Mouse (Mus musculus) hindbrain, embryonic 14.5 days (tissue): Measurements from ENCODE around the gene Acad10. TPM values are rescaled to one million over a fixed set of nuclear protein-coding genes. Genes with fewer than 3 reads are reported as not detected.
"Not testable (repeated sequence)": the region's sequence is repeated elsewhere in the genome, so short reads cannot be mapped to it uniquely, and the experiment has no call there.

Experiments
- ATAC-seq: fragments of 200-750 bp; cut with Nextera tagmentation; 2 replicates; pipeline ENCODE4 v1.8.0; 2017; ENCODE audit warnings: moderate number of reproducible peaks, mild to moderate bottlenecking, moderate TSS enrichment, moderate library complexity; ENCODE audit not compliant: low FRiP score
- DNase-seq: peaks from one replicate; pipeline ENCODE4 v3.0.0-alpha.2; 2015; ENCODE audit warnings: low spot score
- H3K27ac ChIP-seq: fragments of 300-500 bp; sonication (generic); 2 replicates; pipeline ENCODE4 v1.5.1; 2014; ENCODE audit warnings: mild to moderate bottlenecking, moderate library complexity
- H3K27me3 ChIP-seq: fragments of 300-500 bp; sonication (generic); 2 replicates; pipeline ENCODE4 v1.6.1; 2014; ENCODE audit warnings: mild to moderate bottlenecking, low read length, mixed read lengths; ENCODE audit not compliant: control insufficient read depth, insufficient read depth
- H3K36me3 ChIP-seq: fragments of 300-500 bp; sonication (generic); replicated peaks from 2 replicates; pipeline ENCODE4 v1.6.1; 2014; ENCODE audit not compliant: control insufficient read depth, insufficient read depth
- H3K4me1 ChIP-seq: fragments of 300-500 bp; sonication (generic); replicated peaks from 2 replicates; pipeline ENCODE4 v1.6.1; 2014; ENCODE audit warnings: antibody characterized with exemption, low read length, mixed read lengths; ENCODE audit not compliant: control insufficient read depth, insufficient read depth
- H3K4me2 ChIP-seq: fragments of 300-500 bp; sonication (generic); replicated peaks from 2 replicates; pipeline ENCODE4 v1.6.1; 2014; ENCODE audit warnings: mild to moderate bottlenecking, moderate library complexity
- H3K4me3 ChIP-seq: fragments of 300-500 bp; sonication (generic); replicated peaks from 2 replicates; pipeline ENCODE4 v1.5.1; 2014; ENCODE audit warnings: mild to moderate bottlenecking, low read length
- H3K9ac ChIP-seq: fragments of 300-500 bp; sonication (generic); 2 replicates; pipeline ENCODE4 v1.6.1; 2014
- H3K9me3 ChIP-seq: fragments of 300-500 bp; sonication (generic); 2 replicates; pipeline ENCODE4 v1.6.1; 2016; ENCODE audit warnings: low read length; ENCODE audit not compliant: control insufficient read depth
- WGBS: fragments of 180-500 bp; shearing (Covaris S2); extraction: QIAGEN DNeasy Blood & Tissue Kit; methylation state at CpG from one replicate; pipeline ENCODE4 v1.1.7; 2014; 5-methylcytosine and 5-hydroxymethylcytosine counted together
- polyA plus RNA-seq: library from polyadenylated mRNA; unstranded; fragments of >200 nt; fragmentation: Nextera tagmentation; extraction: Ambion mirVana; gene quantifications from 2 replicates; pipeline ENCODE4 v1.2.1, GENCODE M21; 2014

Acad10 gene
- polyA plus RNA-seq, 1 experiment from 2014 or later = 1.7 TPM

- H3K36me3 ChIP-seq = peaks cover 62% of the 10 kb centered on the region
- H3K4me3 ChIP-seq = no peak overlapping the region
- H3K27ac ChIP-seq = no peak overlapping the region
- H3K9me3 ChIP-seq = no peaks in the 10 kb centered on the region
- no peak overlapping the region for H3K4me2 ChIP-seq
- 92% methylated on average over 6 of the region's 6 CpGs for WGBS
- ATAC-seq = no peak
- H3K27me3 ChIP-seq = no peaks in the 10 kb centered on the region
- no peak for DNase-seq
- H3K9ac ChIP-seq = no peak overlapping the region
- H3K4me1 ChIP-seq = peaks cover 21% of the 10 kb centered on the region
Observed at GRCm38 (mm10) chr5:121664078-121664477, 3.8 kb upstream of the Acad10 start.

- no peak for ATAC-seq
- peaks cover 56% of the 10 kb centered on the region for H3K36me3 ChIP-seq
Observed at GRCm38 (mm10) chr5:121663456-121663855, 3.1 kb upstream of the Acad10 start.

GRCm38 (mm10) chr5:121661494-121661893, 1.2 kb upstream of the Acad10 start:
- Histone ChIP-seq H3K9me3 (no peaks in the 10 kb centered on the region), H3K4me1 (peaks cover 21% of the 10 kb centered on the region), H3K27me3 (no peaks in the 10 kb centered on the region), H3K27ac (no peak overlapping the region), H3K36me3 (peaks cover 39% of the 10 kb centered on the region), H3K9ac (peak overlapping the region; percentile 95), H3K4me3 (peak overlapping the region; percentile 98), H3K4me2 (peak overlapping the region; percentile 76)
- no peak for ATAC-seq
- WGBS = 88% methylated on average over 5 of the region's 5 CpGs
- no peak for DNase-seq

More at GRCm38 (mm10) chr5:121663456-121663855, 3.1 kb upstream of the Acad10 start:
- no peak overlapping the region for H3K4me3 ChIP-seq
- no peak for DNase-seq
- no peak overlapping the region for H3K27ac ChIP-seq
- H3K9ac ChIP-seq = no peak overlapping the region
- no peak overlapping the region for H3K4me2 ChIP-seq
- peaks cover 21% of the 10 kb centered on the region for H3K4me1 ChIP-seq
- no peaks in the 10 kb centered on the region for H3K27me3 ChIP-seq
- 93% methylated on average over 8 of the region's 8 CpGs for WGBS
- H3K9me3 ChIP-seq = no peaks in the 10 kb centered on the region

- DNase-seq (no peak), ATAC-seq (no peak; the same call in 1 of the 2 replicates)
- under 1% methylated on average over 26 of the region's 26 CpGs for WGBS
- H3K9me3 ChIP-seq = no peaks in the 10 kb centered on the region
- no peaks in the 10 kb centered on the region for H3K27me3 ChIP-seq
- H3K27ac ChIP-seq = peak overlapping the region; percentile 73
- peak overlapping the region; percentile 98 for H3K4me3 ChIP-seq
- peak overlapping the region; percentile 95 for H3K9ac ChIP-seq
- H3K36me3 ChIP-seq = peaks cover 33% of the 10 kb centered on the region
- H3K4me2 ChIP-seq = peak overlapping the region; percentile 76
- peaks cover 21% of the 10 kb centered on the region for H3K4me1 ChIP-seq
Observed at GRCm38 (mm10) chr5:121660897-121661254, 562 bp upstream of the Acad10 start.

- H3K4me3 ChIP-seq, H3K36me3 ChIP-seq, DNase-seq, H3K27ac ChIP-seq, H3K9ac ChIP-seq, H3K27me3 ChIP-seq, H3K4me2 ChIP-seq, ATAC-seq, H3K9me3 ChIP-seq: not testable (repeated sequence)
- H3K4me1 ChIP-seq = peaks cover 21% of the 10 kb centered on the region
- 85% methylated on average over 6 of the region's 6 CpGs for WGBS
Observed at GRCm38 (mm10) chr5:121657656-121658055, 2.7 kb downstream of the Acad10 start.

- H3K27ac ChIP-seq, H3K27me3 ChIP-seq, DNase-seq, H3K4me2 ChIP-seq, H3K36me3 ChIP-seq, H3K9ac ChIP-seq, ATAC-seq, H3K9me3 ChIP-seq, H3K4me3 ChIP-seq: not testable (repeated sequence)
- WGBS = 80% methylated on average over 6 of the region's 6 CpGs
- H3K4me1 ChIP-seq = peaks cover 17% of the 10 kb centered on the region
Observed at GRCm38 (mm10) chr5:121656866-121657265, 3.4 kb downstream of the Acad10 start.

GRCm38 (mm10) chr5:121654526-121654925, 5.8 kb downstream of the Acad10 start:
- Histone ChIP-seq H3K4me3 (no peak overlapping the region), H3K9me3 (no peaks in the 10 kb centered on the region), H3K27me3 (no peaks in the 10 kb centered on the region), H3K9ac (no peak overlapping the region), H3K4me2 (no peak overlapping the region), H3K36me3 (no peaks in the 10 kb centered on the region), H3K27ac (no peak overlapping the region), H3K4me1 (peaks cover under 1% of the 10 kb centered on the region; the same call in 1 of the 2 replicates)
- WGBS = 87% methylated on average over 4 of the region's 4 CpGs
- ATAC-seq = no peak
- no peak for DNase-seq

GRCm38 (mm10) chr5:121649134-121649533, 11.2 kb downstream of the Acad10 start:
- Histone ChIP-seq H3K4me3 (no peak overlapping the region), H3K4me2 (no peak overlapping the region), H3K4me1 (no peaks in the 10 kb centered on the region), H3K9me3 (no peaks in the 10 kb centered on the region), H3K27ac (no peak overlapping the region), H3K36me3 (no peaks in the 10 kb centered on the region), H3K27me3 (no peaks in the 10 kb centered on the region), H3K9ac (no peak overlapping the region)
- WGBS = 81% methylated on average over 7 of the region's 7 CpGs
- DNase-seq = no peak
- ATAC-seq = no peak

GRCm38 (mm10) chr5:121639601-121640000, 20.7 kb downstream of the Acad10 start:
- Histone ChIP-seq H3K27me3 (no peaks in the 10 kb centered on the region), H3K36me3 (no peaks in the 10 kb centered on the region), H3K27ac (no peak overlapping the region), H3K4me3 (no peak overlapping the region), H3K4me1 (no peaks in the 10 kb centered on the region), H3K4me2 (no peak overlapping the region), H3K9ac (no peak overlapping the region), H3K9me3 (no peaks in the 10 kb centered on the region)
- no peak for DNase-seq
- no peak for ATAC-seq
- 94% methylated on average over 9 of the region's 9 CpGs for WGBS

- Histone ChIP-seq H3K4me2 (no peak overlapping the region), H3K4me1 (no peaks in the 10 kb centered on the region), H3K9me3 (no peaks in the 10 kb centered on the region), H3K9ac (no peak overlapping the region), H3K27me3 (no peaks in the 10 kb centered on the region), H3K4me3 (no peak overlapping the region), H3K27ac (no peak overlapping the region), H3K36me3 (no peaks in the 10 kb centered on the region)
- WGBS = 85% methylated on average over 6 of the region's 6 CpGs
- no peak for DNase-seq
- no peak for ATAC-seq
Observed at GRCm38 (mm10) chr5:121637296-121637695, 23.0 kb downstream of the Acad10 start.
